Mouse (Mus musculus): ENCODE measurements around the gene Olfr1252.

Gene Olfr1252

DNA sequence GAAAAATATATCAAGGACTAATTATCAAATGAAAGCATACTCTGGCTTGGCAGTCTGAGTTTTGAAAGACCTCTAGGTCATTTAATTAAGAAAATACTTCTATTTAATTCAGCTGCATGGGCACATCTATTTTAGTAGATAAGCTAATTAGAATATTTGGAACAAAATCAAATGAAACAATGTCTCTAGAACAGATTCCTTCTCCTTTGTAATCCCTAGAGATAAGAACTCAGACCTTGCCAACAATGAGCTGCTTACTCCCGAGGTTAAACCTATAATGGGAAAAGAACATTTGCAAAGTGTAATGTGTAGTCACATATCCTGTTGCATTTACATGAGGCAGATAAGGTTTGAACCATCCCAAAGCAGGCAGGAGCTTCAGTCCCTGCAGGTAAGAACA is at the start of gene Olfr1252:
Gene Olfr1252, minus strand, starts transcription at position 101 of the 400 bp plus-strand sequence.
- DNase-seq, result no peak

DNA sequence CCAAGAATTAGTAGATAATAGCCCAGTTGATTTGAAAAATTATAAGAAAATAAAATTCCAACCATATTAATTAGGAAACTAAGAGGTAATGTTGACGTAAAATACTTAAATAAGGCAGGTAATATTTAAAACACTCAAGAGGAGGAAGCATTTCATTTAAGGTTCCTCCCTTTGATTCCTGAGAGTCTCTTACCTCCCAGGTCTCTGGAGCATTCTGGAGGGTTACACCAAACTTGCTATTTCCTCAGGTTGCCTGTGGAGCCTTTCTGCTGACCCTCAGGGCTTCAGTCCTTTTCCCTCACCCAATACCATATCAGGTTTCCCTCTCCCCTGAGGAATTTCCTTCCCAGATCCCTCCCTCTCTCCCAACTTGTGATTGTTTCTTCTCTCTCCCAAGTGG is 32.2 kb upstream of the Olfr1252 start, which contains the start of gene Olfr1253:
Gene Olfr1253, minus strand, starts transcription at position 101 of the 400 bp plus-strand sequence.
- no peak for DNase-seq

DNA sequence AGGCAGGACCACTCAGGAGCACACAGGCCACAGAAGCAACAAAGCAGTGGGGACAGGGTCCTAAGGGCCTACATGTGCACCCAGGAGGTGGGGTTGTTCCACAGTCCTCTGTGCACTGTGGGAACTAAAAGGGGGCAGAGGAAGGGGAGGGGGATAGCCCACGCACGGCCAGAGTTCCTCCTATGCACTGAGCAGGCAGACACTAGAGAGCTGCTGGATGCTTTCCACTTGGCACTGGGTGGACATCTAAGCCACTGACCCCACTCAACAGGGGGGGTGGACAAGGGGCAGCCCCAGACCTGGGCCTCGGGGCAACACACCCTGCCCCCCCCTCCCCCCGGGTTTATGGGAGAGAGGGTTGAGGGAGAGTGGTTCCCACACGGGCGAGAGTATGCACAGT is 32.8 kb downstream of the Olfr1252 start:
- DNase-seq, result no peak

DNA sequence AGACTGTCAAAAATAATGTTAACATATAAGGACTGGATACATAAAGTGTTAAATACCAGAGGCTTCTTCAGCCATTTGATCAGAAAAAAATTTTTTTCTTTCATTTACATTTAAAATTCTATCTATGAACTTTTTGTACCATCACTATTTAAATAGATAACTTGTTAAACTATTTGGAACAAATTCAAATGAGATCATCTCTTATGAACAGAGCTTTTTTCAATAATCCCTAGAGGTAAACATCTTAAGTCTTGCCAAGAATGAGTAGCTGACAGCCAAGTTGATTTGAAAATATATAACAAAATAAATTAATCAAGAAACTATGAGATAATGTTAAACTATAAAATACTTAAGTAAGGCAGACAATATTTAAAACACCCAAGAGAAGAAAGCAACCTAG is 53.0 kb downstream of the Olfr1252 start, which contains the start of gene Olfr1251:
Gene Olfr1251, minus strand, starts transcription at position 101 of the 400 bp plus-strand sequence.
- DNase-seq, result no peak

Data from spleen, adult 18-20 months (tissue).